ENCODE assay signal across 24 mouse cellular contexts in genomic region chr19:47487572-47487971, GRCm38 (mm10).
"Had no signal": no experiment of that assay in that cellular context is flagged by ENCODE, and none has a peak within 500 bp of the region (broad histone marks: within the 10 kb centered on the region; RNA-seq: fewer than 3 reads in every experiment).

No protein-coding gene starts in this region.

- H3K9ac ChIP-seq: heart, embryonic 12.5 days; hindbrain, embryonic 12.5 days; hindbrain, embryonic 14.5 days; kidney, embryonic 15.5 days; limb, embryonic 13.5 days; limb, embryonic 15.5 days; liver, embryonic 12.5 days; liver, embryonic 14.5 days had no signal

- H3K4me2 ChIP-seq: heart, embryonic 12.5 days; hindbrain, embryonic 12.5 days; hindbrain, embryonic 14.5 days; kidney, embryonic 15.5 days; limb, embryonic 13.5 days; limb, embryonic 15.5 days; liver, embryonic 12.5 days had no signal

- ATAC-seq: hindbrain, embryonic 16.5 days; inflammation-experienced regulatory T-cells, adult 6 months; intestine, embryonic 16.5 days; liver, embryonic 12.5 days had no signal

- DNase-seq: gastrocnemius, postnatal 10 days; gastrocnemius, postnatal 25 days; heart, adult 2 months; heart, postnatal 10 days; heart, postnatal 4 days; kidney, adult 11 months; kidney, adult 2 months; layer of hippocampus, adult 9-11 months; layer of hippocampus, postnatal 36 days; left cerebral cortex, postnatal 4 days had no signal

- H3K27ac ChIP-seq: heart, adult 2 months; hindbrain, embryonic 10.5 days; hindbrain, embryonic 12.5 days; hindbrain, embryonic 14.5 days; kidney, embryonic 15.5 days; kidney, postnatal 0 days; limb, embryonic 13.5 days; limb, embryonic 15.5 days; liver, embryonic 12.5 days; liver, embryonic 14.5 days had no signal

- H3K36me3 ChIP-seq: heart, embryonic 12.5 days; hindbrain, embryonic 10.5 days; hindbrain, embryonic 12.5 days; kidney, embryonic 15.5 days; limb, embryonic 13.5 days; limb, embryonic 15.5 days had no signal

- H3K4me3 ChIP-seq: gastrocnemius, adult 2 months; heart, adult 2 months; heart, embryonic 12.5 days; hindbrain, embryonic 10.5 days; hindbrain, embryonic 12.5 days; kidney, embryonic 15.5 days; limb, embryonic 13.5 days; limb, embryonic 15.5 days; liver, embryonic 12.5 days had no signal

- H3K9me3 ChIP-seq: hindbrain, embryonic 12.5 days; kidney, embryonic 15.5 days; limb, embryonic 13.5 days; limb, embryonic 15.5 days; liver, embryonic 12.5 days had no signal

- H3K27me3 ChIP-seq: heart, embryonic 12.5 days; hindbrain, embryonic 12.5 days; kidney, embryonic 15.5 days; limb, embryonic 13.5 days; limb, embryonic 15.5 days; liver, embryonic 12.5 days had no signal
